Mouse (Mus musculus): ENCODE results near the gene Gipc3.
A peak's percentile ranks its signal among the peaks of the same experiment; 100 is the strongest.

Gene Gipc3

DNA sequence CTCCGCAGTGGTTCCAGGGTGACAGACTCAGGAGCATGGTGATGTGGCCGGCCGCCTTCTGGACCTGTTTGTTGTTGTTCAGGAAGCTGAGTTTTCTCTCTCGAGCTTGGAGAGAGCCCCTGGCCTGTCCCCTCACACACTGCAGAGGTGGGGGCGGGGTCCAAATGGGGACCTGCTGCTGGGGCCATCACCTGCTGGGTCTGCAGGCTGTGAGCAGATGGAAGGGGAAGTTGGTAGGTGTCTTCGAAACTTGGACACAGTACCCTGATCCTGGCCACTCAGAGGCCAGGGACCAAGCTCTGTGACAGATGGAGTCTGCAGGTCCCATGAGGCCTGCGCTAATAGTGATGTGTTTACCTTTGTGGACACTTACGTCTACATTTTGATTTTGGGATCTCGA, 41.7 kb downstream of the Gipc3 start:
- DNase-seq (ENCODE audit: low read depth, low spot score): no peak

DNA sequence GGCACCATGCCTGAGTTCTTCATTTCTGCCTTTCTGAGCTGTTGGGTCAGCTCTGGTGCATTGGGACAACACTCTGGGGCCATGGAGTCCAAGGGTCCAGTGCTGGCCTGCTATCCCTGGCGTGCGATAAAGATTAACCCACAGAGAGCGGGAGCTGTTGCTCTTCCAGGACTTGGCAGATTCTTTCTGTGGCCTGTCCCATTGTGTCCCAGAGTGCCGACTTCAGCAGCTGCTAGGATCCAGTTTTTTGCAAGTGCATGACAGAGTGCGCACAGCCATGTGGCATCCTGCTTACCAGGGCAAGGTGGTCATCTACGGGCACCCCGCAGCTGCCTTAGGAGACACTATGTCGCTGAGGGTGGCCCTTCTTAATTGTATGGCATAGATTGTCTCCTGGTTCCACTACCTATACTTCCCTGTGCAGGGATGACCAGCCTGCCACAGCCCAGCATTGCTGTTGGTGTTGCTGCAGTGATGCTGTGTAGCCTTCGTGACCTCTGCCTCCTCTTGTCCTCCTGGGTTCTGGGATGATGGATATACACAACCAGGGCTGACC, 42.6 kb downstream of the Gipc3 start:
- no peak for DNase-seq (ENCODE audit: low read depth, low spot score)

DNA sequence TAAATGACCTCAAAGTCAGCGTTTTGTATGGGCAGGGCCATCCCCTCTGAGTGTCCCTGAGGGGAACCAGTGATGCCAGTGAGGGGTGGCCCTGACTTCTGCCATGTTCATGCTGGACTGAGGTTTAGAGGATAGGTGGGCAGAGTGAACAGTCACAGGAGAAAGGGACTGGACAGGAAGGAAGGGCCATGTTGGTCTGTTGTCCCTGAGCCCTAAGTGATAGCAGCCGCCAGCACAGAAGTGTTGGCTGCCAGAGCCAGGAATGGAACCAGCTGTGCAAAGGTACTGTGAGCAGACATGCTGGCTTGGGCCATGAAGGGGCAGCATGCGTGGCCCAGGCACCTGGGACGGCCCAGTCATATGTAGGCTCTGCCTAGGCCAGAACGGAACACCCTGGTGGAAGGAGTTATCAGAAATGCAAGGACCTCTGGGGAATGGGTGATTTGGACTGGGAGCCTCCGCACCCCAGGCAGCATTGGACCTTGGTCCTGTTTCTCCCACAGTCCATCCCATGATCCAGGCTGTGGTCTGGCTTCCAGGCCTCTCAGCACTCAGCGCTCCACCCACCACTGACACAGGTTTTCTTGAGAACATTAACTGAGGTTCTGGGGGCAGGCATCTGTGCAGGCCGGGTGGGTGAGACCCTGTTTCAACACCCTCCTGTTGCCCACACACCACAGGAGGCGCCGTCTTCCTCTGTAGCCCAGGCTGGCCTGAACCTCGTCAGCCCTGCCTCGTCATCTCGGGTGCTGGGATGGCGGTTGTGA, 43.3 kb downstream of the Gipc3 start:
- DNase-seq (ENCODE audit: low read depth, low spot score): no peak

DNA sequence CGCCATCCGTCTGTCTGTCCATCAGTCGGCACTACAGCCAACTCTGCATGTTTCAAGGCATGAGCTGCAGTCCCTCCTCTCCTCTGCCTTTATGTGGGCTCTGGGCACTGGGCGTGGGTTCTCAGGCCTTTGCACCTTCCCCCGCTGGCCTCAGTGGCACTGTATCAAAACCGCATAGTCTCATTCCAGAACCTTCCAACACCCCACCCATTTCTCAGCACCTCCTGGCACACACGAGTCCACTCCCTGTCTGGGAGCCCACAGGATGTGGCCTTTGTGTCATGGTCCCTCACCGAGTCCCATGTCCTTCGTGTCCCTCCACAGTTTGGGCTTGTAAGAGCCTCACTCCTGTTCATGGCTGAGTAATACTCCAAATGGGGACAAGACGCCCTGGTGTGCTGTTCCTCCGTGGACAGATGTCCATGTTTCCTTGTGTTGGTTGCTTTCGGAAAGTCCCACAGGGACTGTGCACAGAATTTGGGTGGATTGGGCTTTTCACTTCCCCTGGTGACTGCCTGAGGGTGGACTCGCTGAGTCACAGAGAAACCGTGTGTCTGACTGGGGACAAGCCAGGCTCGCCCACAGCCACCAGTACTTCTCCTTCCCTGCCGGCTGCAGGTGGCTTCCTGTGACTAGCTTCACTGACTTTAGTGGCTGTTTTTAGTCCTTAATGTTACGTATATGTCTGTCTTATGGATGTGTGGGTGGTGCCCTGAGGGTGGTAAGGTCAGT, 44.5 kb downstream of the Gipc3 start:
- DNase-seq (ENCODE audit: low read depth, low spot score): no peak

DNA sequence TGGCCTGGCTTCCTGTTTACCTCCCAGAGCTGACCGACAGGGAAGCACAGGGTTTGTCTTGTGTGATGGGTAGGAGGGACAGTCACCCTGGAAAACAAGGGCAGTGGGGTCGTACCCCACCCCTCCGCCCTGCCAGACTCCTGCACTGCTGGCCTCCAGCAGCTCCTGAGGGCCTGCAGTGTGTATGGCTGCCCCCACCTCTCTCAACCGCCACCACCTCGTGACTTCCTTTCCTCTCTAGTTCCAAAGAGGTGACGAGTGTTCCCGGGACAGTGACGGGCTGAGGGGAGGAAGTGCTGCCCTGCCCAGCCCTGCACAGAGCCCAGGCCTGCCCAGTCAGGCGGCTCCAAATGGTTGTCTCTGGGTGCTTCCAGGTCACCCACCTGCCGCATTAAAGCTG, 45.2 kb downstream of the Gipc3 start:
- DNase-seq (ENCODE audit: low read depth, low spot score): no peak

DNA sequence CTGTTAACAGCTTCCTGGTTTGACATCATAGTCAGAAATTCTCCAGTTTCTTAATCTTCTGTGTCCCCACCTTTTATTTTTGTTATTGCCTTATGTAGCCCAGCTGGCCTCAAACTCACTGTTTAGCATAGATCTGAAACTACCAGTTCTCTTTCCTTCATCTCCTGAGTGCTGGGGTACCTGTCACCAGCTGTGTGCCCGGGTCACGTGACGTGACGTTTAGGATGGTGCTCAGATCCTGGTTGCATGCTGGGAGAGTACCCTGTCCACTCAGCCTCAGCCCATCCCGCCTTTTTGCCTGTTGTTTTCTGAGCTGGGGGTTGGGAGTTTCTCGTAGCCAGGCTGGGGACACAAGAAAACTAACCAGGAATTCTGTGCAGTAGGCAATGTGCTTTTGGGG, 45.8 kb downstream of the Gipc3 start:
- DNase-seq (ENCODE audit: low read depth, low spot score): no peak

DNA sequence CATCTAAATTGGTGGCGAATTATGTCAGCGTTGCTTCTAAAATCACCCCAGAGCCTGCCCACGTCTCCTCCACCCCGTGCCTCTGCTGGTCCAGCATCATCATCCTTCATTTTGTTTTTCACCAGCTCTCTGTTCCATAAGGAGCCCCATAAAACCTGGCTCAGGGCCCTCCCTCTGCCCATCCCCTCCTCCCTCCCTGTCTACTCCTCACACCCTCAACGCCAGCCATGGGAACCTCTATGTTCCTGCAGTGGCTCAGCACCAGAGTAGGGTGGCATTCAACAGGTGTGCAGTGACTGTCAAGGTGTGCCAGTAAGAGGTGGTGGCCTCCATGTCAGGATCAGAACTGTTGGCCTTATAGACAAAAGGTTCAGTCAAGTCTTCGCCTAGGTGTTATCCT, 47.9 kb downstream of the Gipc3 start:
- DNase-seq (ENCODE audit: low read depth, low spot score): no peak

DNA sequence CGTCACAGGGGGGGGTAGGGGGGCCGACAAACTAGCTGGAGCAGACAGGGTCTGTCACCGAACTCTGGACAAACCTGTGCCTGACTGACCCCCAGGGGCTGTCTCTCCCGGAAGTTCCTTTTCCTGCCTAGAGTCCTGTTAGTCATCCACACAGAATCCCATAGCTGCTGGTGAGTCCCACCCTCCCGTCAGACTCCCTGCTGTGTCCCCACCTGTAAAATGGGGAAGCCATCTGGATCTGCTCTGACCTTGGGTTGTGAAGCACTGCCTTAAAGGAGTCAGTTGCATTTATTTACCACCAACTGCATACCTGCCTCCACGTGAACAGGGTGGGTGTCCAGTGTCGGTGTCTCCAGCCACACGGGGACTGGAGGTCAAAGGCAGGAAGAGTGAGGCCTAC, 48.6 kb downstream of the Gipc3 start:
- DNase-seq (ENCODE audit: low read depth, low spot score): no peak

DNA sequence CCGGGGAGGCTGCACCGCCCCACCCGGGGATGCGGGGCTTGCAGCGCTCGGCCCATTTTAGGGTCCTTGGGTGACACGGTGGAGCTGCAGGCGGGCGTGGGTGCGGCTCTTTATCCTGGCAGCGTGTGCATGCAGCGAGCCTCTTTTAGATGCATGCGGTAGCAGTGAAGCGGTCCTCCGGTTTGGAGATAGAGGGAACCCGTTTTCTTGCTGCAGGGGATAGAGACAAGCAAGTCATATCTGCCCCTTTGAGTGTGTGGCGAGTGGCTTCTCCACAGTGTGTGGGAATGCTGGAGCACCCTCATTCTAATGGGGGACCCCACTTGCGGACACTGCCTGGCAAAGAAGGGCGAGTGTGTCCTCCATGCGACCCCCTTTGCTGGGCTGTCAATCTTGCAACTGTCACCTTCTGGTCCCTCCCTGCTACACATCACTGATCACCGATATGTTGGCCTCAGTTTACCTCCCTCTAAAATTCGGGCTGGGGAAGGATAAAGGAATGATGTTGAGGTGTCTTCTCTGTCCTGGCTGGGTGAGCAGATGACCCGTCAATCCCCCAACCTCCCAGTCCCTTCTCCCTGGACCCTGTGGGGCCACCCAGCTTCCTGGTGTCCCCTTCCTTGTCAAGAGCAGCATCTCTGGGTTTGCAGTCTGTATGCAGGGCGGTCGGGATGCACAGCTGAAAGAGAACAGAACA, 49.6 kb downstream of the Gipc3 start:
- DNase-seq (ENCODE audit: low read depth, low spot score): no peak

DNA sequence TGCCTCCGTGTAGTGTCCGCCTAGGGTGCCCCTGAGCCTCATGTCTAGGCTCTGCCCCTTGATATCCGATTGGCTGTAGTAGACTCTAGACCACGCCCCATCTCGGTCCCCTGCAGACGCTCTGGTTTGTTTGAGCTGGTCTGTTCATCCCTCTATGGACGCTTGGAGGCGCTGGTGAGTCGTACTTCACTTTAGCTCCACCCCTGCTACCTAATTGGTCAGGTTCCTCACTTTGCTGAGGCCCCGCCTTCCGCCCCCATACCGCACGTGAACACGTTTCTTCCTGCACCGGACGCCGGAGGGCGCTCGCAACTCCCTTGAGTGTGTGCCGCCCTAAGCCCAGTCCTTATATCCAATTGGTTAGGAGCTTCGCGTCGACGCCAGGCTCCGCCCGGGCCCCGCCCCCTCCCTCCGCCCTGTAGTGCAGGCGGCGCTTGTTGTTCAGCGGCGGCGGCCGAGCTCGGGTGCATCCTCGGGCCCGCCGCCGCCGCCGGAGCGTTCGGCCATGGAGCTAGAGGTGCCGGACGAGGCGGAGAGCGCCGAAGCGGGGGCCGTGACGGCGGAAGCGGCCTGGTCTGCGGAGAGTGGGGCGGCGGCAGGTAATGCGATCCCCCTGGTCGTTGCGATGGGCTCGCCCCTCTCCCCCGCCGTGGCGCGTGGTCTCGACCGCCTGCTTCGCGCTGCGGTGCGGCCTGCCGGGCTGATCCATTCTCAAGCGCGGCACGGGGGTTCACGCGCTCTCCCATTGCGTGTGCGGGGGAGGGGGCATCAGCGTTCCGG, 50.3 kb downstream of the Gipc3 start, which contains the start of gene Pip5k1c:
Pip5k1c (plus strand) TSS at position 410 of the 780 bp plus-strand sequence.
- DNase-seq (ENCODE audit: low read depth, low spot score): peak; percentile 100

DNA sequence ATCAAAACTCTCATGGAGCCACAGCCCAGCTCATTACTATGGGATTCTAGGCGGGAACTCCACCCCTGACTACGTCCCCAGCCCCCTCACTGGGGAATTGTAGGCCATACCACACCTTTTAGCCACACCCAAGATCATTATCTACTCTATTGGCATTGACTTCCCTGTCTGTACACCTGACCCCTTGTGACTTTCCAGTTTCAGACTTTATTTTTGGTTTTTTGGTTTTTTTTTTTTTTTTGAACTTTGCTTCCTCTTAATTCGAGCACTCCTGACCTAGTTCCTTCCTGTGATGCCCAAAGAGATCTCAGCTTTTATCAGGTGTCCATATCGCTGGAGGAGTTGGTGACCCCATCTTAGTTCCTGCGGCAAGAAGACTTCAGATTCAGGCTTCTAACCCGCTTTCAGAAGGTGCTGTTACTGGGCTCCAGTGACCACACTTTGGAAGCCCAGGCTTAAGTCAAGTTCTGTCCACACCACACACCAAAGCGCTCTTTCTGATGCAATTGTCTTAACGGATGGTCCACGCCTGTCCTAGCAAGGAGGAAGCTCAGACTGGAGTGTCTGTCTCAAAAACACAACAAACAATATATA, 51.5 kb downstream of the Gipc3 start, which contains the start of gene Tjp3:
Tjp3 (minus strand) TSS at position 71 of the 594 bp plus-strand sequence.
- no peak for DNase-seq (ENCODE audit: low read depth, low spot score)

DNA sequence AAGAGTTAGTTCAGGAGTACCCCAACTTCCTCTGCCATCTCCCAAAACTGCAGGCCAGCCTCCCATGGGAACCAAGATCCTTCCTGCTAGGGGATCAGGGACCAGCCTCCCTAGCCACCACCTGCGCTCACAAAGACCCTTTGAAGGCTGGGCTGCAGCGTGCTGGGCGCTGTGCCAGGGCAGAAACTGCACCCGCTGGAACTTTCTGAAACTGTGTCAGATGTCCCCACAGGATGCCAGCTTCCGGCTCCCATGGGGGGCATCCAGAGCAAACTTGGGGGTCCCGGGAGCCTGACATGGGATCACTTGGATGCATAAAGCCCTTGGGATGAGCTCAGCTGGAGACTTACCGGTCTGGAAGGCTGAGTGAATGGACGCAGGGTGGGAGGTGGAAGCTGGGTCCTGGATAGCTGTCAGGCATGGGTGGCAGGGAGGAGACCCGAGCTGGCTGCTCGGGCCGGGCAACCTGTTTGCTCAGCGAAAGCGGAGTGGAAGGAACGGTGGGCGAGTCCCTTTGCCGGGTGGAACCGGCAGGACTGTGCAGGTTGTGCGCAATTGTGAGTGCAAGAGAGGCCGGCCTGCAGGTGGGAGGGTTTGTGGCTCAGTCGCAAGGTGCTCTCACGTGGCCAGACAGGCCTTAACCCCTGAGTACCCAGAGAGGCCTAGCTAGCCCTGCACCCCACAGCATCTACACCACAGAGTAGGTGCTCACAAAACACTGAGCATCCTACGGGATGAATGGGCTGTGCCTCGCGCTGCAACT, 52.2 kb downstream of the Gipc3 start:
- DNase-seq (ENCODE audit: low read depth, low spot score): no peak

DNA sequence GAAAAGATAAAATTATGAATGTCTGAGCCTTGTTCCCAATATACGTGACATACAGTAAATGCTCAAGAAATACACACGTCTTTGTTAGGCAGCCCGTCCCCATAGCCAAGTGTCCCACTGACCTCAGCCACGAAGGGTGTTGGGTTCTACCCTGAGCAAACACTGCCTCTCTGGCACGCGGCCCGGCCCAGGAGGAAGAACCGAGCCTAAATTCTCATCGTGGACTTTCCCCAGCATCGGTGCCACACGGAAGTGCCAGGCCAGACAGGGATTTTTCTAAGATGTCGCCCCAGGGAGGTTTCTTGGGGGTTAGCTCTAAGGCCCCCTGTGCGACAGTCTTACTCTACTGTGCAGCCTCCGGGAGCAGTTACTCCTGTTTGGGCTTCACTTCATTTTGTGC, 53.3 kb downstream of the Gipc3 start:
- no peak for DNase-seq (ENCODE audit: low read depth, low spot score)

DNA sequence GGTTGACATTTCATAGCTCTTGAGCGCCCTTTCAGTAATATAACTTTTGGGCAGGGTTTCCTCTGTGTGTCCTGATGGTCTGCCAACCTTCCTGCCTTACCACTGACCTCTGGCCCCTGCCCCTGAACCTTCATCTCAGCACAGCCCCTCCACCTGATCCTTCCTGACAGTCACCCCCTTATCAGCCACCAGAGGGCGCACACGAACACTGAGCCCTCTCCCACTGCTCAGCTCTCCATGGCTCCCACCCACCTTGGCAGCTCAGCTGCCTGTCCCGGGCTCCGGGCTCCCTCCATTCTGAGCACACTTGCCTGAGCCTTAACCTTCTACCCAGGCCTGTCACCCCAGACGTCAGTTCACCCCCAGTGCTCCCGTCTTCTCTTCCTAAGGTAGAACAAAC, 53.8 kb downstream of the Gipc3 start:
- peak; percentile 83 for DNase-seq (ENCODE audit: low read depth, low spot score)

DNA sequence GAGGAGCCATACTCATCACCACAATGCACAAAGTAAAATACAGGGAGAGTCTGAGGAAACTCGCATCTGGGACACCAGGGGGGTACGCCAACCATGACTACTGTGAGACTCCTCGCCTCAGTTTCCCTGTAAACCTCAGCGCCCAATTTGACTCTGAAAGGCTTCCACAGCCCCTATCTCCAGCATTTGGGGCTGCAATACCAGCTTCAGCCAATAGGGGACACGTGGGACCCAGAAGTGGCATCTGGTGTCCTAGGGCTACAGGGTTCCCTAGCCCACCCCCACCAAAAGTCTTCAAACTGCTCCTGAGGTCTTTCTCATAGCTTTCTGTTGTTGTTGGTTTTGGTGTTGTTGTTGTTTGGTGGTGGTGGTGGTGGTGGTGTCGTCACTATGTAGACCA, 54.5 kb downstream of the Gipc3 start:
- DNase-seq (ENCODE audit: low read depth, low spot score): peak; percentile 50

DNA sequence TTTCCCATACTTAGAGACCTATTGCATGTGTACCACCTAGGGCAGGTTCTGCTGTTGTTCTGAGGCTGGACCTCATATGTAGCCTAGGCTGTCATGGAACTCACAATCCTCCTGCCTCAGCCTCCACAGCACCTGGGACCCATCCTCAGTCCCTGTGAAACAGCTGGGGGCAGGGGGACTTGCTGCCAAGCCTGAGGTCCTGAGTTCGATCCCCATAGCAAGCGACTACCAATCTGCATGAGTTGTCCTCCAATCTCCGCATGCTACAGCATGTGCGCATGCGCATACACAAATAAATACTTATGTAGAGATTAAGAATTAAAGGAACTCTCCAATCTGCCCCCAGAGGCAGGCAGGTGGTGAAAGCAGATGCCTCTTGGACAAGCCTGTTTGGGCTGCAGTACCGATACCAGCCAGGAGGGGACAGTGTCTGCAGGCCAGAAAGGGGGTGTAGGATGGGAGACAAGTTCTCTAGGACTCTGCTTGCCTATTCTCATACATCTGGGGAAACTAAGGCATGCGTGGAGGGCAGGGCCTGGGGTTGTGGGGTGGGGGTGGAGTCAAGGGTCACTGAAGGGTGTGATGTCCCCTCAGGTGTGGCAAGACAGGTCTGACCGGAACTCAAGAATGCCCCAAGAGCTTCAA, 55.4 kb downstream of the Gipc3 start:
- DNase-seq (ENCODE audit: low read depth, low spot score): peak; percentile 58

DNA sequence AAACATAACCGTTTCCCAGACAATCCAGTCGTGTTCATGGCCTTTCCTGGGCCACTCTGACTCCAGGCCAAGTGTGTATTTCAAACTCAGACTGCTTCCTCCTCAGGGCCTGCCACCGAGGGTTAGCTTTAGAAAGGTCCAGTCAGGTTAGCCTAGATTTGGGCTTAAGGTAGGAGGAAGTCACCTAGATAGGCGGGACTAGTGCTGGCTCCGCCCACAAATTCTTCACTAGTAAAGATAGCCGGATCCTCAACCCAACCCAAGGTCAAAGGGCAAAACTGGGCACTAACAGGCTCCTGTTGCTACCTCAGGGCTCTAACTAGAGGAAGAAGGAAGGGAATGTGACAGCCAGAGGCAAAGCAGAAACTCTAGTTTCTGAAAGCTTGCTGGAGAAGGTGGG, 56.5 kb downstream of the Gipc3 start:
- no peak for DNase-seq (ENCODE audit: low read depth, low spot score)

DNA sequence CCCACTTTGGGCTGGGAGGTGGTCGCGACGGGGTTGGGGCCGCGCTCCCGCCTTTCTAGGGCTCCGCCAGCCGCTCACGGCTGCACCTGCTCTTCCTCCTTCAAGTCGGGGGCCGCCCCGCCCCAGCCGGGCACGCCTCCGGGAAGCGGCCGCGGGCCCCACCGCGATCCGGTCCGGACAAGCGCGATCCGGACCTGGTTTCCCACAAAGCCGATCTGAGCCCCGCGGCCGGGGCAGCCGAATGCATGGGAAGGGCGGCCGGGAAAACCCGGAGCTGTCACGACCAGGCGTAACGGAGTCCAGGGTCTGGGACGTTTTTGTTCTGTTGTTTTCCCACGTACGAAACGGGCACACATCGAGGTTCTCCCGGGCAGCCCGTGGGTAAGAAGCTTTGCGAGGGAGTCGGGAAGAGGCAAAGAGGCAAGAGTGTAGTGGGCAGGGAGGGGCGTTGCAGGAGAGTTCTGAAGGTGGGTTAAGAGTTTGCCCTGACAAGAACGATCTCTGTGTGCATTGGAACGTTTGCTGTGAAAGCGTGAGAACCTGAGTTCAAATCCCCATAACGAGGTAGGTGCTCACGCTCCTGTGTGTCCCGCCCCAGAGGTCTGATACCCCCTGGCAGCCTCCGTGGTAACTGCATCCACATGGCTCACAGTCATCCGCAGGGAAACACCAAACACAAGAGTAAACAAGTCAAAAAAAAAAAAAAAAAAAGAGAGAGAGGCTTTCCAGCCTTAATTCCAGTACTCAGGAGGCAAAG, 57.2 kb downstream of the Gipc3 start:
- DNase-seq (ENCODE audit: low read depth, low spot score): peak; percentile 93

All from mesoderm, embryonic 11.5 days (tissue).